Mouse (Mus musculus): Measurements from ENCODE around the gene Prr7.
"Not testable (repeated sequence)": the region's sequence is repeated elsewhere in the genome, so short reads cannot be mapped to it uniquely, and the experiment has no call there.

The Prr7 gene

DNA sequence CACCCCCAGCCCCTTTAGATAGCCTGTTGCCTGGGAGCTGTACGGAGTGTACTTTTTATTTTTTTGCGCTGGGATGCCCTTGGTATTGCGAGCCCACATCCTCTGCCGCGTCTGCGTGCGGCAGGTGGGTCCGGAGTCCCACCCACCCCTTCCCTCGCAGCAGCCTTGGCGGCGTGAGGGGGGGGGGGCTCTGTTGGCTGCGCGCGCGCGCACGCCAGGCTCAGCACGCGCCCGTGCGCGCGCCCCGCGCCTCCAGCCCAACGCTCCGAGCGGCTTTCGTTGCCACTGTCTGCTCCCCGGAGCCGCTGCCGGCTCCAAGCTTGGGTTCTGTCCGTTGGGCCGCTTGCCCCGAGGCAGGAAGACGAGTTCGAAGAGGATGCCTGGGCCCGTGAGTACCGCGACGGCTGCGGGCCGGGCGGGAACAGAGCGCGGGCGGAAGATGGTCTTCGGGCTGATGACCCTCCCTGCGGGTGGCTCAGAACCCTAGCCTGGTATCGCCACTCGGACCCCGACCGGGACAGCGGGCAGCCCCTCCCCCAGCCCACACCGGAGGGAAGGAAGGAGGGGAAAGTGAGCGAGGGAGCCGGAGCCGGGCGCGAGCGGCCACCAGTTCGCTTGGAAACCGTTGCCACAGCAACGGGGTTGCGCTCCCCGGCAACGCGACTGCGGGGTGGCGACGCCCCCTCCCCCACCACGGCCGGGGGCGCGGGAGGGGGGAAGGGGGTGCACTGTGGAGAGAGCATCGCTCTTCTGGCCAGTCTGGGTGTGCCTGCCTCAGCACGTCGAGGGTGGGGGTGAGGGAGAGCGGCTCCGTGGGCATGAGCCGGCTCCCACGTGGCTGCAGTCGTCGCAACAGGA lies at the start of gene Prr7:
Prr7 (plus strand) TSS at position 241 of the 858 bp plus-strand sequence.
- DNase-seq (ENCODE audit: low spot score), result peak; percentile 82

DNA sequence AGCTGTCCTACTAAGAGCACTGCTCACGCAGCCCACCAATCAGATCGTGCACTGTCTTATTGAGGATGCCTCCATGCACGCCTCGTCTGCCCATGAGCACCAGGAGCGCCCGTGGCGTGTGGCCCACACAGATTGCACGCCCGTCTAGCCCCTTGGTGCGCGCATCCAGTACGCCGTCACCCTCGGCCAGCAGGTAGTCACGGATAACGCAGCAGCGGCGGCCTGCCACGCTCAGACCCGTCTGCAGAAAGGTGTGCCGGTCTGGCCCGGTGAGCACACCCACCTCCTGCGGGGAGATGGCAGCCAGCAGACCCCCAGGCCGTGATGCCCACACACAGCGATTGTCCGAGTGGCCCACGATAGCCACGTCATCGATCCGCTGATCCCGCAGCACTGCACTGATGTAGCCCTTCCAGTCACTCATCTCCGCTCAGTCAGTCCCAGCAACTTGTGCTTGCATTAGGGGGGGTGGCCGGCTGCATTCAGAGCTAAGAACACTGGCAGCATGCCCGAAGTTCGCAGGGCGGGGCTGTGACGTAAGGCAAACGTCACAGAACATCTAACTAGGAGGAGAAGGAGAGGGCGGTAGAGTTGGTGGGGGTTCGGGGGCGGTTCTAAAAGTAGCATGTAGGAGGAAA lies 49.2 kb upstream of the Prr7 start, which contains the start of gene Pfn3:
Pfn3 (minus strand) TSS at position 490 of the 638 bp plus-strand sequence.
- DNase-seq (ENCODE audit: low spot score), result peak; percentile 71

DNA sequence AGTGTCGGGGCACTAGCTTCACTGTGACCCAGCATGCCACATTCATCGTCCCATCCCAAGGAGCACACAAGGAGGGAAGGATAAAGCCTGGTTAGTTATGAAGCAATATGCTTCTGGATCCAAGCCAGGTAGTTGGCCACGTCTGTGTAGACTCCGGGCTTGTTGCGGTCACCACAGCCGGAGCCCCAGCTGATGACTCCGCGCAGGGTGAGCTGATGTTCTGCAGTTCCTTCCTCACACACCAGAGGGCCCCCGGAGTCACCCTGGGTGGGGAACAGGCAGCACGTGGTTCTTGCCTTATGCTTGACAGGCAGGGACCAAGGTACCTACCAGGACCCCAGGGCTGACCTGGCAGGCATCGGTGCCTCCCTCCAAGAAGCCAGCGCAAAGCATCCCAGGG lies 46.1 kb upstream of the Prr7 start:
- DNase-seq (ENCODE audit: low spot score), result peak; percentile 88

DNA sequence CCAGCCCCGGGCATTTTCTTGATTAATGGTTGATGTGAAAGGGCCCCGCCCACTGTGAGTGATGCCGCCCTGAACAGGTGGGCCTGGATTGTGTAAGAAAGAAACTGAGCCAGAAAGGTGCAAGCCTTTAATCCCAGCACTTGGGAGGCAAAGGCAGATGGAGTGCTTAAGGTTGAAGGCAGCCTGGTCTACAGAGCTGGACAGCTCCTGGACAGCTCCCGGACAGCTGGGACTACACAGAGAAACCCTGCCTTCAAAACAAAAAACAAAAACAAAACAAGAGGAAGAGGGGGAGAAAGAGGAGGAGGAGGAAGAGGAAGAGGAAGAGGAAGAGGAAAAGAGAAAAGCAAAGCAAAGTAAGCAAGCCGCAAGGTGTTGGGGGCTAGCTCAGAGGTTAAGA lies 44.9 kb upstream of the Prr7 start:
- no peak for DNase-seq (ENCODE audit: low spot score)

DNA sequence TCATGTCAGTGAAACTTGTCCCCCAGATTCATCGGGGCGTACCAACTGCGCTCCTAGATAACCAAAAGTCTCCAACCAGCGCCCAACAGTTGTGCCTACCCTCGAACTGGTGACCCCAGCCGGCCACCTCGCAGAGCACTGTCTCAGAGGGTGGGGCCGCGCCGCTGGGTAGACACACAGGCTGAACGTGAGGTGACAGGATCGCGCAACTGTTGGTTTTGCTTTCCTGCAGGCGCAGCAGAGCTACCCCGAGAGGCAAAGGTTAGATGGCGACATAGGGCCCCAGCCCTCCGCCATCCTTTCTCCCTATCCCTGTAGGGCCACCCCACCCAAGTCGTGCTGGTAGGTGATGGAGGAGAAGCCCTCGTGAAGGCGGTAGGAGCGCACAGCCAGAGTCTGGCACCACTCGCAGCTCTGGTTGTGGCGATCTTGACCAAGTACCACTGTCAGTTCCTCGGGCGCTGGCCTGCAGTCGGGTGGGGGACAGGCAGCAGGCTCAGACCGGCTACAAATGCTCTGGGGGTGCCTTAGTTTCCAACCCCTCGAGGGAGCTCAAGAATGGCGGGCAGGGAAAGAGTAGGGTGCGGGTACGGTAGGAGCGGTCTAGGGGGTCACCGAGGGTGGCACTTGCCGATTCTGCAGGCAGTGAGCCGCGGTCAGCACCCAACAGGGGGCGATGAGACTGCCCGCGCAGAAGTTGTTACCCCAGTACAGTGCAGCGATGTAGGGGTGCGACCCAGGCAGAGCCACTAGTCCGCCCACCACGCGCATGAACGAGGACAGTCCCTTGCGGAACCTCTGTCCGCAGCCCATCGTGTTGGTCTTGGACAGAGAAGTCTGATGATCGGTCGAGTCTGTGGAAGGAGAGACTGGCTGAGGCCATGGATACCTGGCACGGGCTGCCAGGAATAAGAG lies 43.8 kb upstream of the Prr7 start:
- no peak for DNase-seq (ENCODE audit: low spot score)

DNA sequence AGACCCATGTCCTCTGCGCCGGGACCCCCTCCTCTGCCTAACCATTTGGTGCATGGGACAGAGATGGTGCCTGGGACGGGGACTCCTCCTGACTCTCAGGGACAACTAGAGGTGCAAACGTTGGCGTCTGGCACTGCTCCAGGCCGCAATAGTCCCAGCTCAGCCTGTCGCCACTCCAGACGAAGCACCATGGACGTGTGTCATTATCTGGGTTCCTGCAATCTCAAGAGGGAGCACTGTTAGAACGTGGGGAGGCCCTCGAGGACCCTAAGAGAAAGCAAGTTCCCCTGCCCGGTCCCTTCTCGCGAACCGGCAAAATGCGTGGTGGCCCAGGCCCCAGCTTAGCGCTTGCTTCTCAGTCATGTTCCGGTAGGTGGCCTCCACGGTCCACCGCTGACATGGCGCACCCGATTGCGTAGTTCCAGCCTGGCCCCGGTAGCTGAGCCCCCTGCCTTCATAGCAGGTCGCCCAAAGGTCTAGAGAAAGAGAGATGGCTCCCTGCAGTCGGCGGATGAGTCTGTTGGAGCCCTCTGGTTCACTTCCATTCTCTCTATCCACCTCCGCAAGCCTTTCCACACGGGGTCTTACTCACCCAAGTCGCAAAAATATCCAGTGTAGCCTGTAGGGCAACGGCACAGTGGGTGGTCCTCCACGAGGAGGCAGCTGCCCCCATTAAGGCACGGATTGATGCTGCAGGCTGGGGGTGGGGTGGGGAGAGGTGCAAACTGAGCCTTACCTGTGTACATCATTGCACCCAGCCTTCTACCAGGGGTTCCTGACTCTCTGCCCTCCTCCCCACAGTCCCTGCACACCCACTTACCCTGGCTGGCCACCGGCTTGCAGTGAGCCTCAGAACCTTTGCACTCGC lies 42.9 kb upstream of the Prr7 start:
- DNase-seq (ENCODE audit: low spot score), result peak; percentile 72

DNA sequence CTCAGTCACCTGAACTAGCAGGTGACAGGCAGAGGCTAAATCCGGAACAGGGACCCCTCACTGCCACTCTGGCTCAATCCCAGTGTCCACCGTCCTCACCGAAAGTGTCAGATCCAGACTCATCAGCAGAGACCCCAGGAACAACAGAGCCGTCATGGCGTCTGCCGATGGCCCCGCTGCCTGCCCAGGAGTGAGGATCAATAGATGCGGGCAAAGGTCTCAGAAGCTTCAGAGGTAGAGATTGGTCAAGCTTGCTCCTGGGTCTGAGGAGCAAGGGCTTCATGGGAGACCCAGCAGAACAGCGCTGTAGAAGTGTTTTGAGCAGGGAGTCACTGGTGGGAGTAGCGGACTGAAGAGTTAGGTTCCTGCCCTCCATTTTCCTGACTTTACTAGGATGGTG lies 37.5 kb upstream of the Prr7 start, which contains the start of gene F12:
F12 (minus strand) TSS at position 181 of the 400 bp plus-strand sequence.
- no peak for DNase-seq (ENCODE audit: low spot score)

DNA sequence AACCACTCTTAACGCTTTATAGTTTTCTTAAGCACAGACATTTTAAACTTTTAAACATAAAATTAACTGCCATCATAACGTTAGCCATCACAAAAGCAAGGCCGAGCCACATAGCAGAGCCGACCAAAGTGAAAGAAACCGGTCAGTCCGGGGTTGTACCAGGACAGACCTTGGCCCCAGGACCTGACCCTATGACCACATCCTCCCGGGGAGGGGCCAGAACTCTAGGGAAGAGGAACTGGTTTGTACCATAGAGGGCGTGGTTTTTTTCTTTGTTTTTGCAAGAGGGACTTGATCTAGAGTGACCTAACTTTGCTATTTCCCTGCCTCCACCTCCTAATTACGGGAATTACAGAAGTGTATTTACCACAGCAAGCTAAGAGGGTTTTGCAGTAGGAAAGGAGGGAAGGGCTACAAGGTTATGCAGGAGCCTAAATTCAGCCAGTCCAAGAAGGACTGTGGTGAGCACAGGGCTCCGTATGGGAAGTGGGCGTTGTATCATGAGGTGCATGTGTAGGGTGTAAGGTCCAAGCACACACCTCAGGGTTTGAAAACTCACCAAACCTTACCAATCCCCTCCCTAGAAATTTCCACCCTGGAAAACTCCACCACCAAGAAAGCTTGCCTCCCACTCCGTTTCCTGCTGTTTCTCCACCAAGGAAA lies 34.7 kb upstream of the Prr7 start:
- DNase-seq (ENCODE audit: low spot score), result no peak

DNA sequence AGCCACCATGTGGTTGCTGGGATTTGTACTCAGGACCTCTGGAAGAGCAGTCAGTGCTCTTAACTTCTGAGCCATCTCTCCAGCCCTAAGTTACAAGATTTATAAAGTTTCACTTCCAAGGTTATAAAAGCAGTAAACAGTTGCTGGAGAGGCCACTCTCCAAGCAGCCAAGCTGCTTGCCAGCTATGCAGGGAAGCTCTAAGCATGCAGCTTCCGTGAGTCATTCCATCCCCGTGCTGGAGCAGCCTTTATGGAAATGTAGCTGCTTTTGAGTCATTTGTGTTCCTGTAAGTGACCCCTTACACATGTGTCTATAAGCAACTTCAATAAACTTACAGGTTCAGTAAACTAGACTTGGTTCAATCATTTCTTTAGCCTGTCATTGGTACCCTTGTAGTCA lies 33.5 kb upstream of the Prr7 start:
- no peak for DNase-seq (ENCODE audit: low spot score)

DNA sequence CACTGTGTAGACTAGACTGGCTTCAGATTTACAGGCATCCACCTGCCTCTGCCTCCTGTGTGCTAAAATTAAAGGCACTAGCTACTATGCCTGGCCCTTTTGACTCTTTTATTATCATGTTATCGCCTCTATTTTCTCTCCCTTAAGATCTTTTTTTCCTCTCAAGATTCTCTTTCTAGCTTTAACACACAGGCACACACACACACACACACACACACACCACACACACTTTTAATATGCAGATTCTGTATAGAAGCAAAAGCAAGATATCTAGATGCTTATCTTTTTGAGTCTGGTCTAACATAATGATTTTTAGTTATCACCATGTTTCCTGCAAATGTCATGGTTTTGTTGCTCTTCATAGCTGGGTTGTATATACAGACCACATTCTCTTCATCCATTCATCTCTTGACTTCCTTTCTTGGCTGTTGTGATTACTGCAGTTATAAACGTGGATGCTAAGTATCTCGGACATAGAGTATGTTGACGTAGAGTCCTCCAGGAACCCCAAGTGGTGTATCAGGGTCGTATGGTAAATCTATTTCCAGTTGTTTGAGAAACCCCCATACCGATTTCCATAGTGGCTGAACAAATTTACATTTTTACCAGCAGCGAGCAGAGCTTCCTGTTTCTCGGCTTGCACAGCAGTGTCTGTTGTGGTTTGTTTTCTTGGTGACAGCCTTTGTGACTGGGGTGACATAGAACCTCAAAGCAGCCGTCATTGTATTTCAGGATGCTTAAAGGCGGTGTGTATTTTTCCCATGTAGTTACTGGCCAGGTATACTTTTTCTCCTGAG lies 32.0 kb upstream of the Prr7 start:
- no peak for DNase-seq (ENCODE audit: low spot score)

DNA sequence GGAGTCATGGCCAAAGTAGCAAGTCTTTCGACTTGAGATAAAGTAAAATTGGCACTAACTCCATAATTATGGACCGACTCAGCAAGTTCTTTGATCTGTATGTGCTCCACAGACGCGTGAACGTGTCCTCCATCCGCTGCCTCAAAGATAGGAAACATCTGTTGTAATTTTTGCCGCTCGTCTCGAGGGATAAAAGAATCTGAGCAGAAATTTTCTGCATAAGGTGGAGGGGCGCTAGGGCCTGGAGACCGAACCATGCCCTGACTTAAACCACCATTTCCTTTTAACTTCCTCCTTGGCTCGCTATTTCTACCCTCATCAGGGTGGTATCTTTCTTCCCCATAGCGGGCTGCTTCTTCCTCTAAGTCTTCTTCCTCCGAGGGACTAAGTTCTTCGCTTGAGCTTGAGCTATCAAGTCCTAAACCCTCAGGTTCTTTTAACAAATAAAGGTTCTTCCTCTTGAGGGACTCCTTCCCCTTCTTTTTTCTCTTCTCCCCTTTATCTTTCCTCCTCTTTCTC lies 26.9 kb upstream of the Prr7 start:
- DNase-seq (ENCODE audit: low spot score), result not testable (repeated sequence)

DNA sequence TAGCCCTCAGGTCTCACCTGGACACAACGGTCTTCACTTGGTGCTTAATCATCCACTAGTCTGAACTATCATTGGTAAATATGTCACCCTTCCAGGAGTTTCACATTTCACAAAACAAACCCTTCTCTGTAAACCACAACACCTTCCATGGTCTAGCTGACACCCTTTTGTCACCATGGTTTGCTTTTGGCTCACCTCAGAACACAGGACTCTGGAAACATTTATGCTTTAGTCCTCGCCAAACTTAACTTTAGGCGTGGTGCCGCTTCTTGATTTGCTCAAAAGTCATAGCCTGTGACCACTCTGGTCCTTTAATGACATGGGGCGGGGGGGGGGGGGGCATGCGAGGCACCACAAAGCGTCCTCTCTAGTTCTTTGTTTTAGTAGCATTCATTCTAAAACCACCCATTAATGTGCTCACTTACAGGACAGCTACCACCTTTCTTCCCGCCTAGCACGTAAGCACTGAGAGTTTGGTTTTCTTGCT lies 20.2 kb upstream of the Prr7 start:
- DNase-seq (ENCODE audit: low spot score), result no peak

DNA sequence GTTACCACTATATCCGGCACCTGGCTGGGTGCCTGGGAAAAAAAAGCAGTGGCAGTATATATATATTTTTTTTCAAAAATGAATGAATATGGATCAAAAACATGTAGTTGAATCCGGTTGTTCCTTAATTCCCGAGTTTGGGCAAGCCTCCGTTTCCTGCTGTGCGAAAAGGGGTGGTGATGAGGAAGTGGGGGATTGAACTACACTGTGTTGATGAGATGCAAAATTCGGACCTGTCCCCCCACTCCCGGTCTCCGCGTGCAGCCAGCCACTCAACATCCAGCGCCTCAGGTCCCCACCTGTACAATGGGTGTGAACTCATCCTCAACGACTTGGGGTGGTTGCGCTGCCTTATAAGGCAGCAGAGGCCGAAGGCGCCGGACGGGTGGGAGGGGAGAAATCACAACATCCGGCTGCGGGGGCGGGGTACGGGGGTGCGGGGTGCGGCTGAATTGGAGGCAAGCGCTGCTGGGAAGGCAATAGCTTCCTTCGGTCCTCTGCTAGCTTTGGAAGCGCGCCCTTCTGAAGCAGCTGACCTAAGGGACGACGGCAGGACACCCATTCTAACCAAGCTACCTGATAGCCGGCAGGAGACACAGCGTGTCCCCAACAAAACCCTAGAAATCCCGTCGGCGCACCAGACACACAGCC lies 19.7 kb upstream of the Prr7 start:
- peak; percentile 88 for DNase-seq (ENCODE audit: low spot score)

DNA sequence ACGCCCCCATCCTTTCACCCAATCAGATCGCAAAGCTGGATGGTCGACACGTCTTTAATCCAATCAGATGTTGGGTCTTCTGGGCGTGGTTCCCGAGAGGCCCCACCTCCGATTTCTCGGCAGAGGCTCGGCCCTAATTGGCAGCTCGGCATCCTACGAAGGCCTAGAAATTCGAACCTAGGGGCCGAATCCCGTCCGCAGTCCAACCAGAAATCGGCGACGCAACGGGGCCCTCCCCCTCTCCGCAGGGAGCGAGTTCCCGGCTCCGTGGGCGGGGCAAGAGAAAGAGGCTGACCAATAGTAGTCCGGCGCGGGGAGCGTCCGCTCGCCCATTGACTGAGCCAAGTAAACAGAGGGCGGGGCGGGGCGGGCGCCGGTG lies 19.1 kb upstream of the Prr7 start, which contains the start of gene Grk6:
Grk6 (plus strand) TSS at position 136 of the 379 bp plus-strand sequence.
- DNase-seq (ENCODE audit: low spot score), result peak; percentile 100

DNA sequence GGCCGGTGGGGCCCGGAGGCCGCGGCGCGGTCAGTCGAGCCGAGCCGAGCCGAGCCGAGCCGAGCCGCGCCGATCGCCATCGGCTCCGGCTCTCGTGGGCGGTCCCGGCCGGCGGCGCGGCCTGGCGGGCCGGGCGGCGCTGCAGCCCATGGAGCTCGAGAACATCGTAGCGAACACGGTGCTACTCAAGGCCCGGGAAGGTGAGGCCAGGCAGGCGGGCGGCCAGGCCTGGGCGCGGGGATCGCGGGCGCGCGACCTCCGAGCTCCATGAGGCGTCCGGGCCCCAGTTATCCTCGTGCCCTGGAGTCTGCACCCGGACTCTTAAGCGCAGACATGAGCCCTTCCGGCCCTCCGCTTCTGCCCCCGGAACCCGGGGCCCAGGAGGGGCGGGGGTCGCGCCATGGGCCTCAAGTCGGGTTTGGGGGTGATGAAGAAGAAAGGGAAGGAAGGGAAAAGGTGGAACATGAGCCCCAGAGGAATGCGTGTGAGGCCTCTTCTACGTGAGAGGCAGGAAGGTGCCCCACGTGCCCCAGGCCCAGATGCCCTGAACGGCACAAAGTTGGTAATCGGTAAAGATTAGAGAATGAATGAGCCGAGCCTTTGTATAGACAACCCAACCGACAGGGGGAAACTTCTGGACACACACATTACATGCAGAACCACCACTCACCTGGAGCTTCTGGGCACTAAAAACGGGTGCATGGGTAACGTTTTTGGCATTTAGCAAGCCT lies 18.5 kb upstream of the Prr7 start:
- DNase-seq (ENCODE audit: low spot score), result peak; percentile 64

DNA sequence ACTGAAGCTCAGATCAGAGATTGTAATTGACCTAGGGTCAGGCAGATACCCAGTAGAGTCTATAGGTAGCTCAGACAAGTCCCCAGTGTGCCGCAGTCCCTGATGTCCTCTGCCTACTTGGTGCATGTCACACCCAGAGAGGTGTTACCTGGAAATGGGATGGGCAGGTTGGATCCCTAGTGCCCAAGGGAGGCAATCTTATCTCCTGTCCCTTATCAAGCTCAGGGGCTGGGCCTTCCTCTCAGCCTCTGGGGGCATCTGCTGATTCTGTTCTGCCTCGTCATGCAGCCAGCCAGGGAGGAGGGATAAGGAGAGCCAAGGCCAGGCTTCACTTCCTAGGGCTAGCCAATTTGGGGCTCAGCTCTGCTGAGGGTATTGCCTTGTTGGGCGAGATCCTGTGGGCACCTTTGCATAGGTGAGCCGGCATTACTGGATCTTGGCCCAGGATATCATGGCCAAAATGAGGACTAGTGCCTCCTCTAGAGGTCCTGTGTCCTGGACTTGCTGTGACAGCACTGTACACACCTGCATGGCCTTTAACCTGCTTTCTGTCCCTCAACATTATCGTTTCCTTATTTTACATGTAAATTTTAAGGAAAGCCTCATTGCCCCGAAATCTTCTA lies 17.5 kb upstream of the Prr7 start:
- DNase-seq (ENCODE audit: low spot score), result no peak

DNA sequence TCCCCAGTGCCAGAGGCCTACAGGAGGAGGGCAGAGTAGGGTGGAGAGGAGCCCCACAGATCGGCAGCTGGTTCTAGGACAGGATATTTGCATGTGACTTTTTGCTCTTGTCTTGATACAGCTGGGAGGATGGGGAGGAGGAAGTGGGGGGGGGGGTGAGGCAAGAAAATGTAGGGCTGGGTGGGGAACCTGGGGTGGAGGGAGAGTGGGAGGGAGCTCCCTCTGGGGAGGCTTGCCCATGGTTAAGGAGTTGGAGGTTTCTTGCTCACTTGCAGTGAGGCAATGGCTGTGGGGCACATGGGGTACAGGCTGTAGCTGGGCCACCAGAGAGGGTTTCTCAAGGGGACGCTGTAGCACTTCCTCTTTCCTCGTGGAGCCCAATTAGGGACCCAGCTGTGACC lies 16.5 kb upstream of the Prr7 start:
- no peak for DNase-seq (ENCODE audit: low spot score)

DNA sequence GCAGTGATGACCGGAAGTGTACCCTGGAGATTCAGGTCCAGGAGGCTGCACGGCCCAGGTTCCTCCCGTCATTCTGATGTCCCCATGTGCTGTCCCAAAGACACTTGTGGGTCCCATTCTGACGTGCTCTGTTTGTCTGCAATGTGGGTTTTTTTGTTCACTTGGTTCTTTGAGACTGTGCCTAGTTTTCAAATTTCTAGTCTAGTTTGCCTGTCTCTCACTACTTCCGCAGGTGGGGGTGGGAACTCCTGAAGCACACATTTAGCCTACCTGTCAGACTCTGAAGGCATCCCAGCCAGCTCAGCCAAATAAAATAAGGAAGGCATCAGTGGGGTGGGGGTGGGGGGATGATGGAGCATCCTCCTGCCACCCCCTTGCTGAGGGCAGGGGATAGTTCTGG lies 15.9 kb upstream of the Prr7 start:
- no peak for DNase-seq (ENCODE audit: low spot score)
